Mouse (Mus musculus) c-Kit-positive CD71-negative TER-119-negative erythroid progenitor cells, embryonic 14.5 days (primary cell): ENCODE data around the gene Tapbp.
"Not testable (repeated sequence)": the region's sequence is repeated elsewhere in the genome, so short reads cannot be mapped to it uniquely, and the experiment has no call there.

Experiments
- DNase-seq: peaks from one replicate; pipeline ENCODE4 v3.0.0-alpha.2; 2013; ENCODE audit warnings: low read depth

Gene Tapbp

GRCm38 (mm10) chr17:33948090-33948904 lies 32.6 kb downstream of the Tapbp start:
- no peak for DNase-seq

- no peak for DNase-seq
These were observed 33.3 kb downstream of the Tapbp start for GRCm38 (mm10) chr17:33948905-33949537.

- no peak for DNase-seq
These were observed 34.5 kb downstream of the Tapbp start for GRCm38 (mm10) chr17:33950131-33950625.

GRCm38 (mm10) chr17:33951021-33951946 lies 35.6 kb downstream of the Tapbp start, which contains the start of gene B3galt4:
Gene B3galt4, minus strand, starts transcription at chr17:33951488.
- DNase-seq = peak; percentile 84

GRCm38 (mm10) chr17:33952015-33952414 lies 36.3 kb downstream of the Tapbp start:
- DNase-seq = not testable (repeated sequence)

DNA sequence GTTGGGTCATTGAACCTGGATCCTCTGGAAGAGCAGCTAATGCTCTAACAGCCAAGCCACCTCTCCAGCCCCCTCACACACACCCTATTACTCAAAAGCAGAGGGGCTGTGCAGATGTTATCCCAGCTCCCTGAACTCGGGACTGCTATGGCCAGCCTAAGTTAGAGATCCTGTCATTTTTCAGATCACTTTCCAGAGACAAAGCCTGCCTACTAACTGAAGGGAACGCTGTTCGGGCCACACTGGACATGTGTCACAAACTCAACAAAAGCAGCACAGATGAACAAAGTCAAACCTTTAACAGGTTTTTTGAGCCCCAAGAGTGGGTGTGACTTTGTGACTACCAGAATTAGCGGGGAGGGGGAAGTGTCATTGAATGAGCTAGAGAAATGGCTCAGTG lies 37.2 kb downstream of the Tapbp start:
- no peak for DNase-seq

GRCm38 (mm10) chr17:33953310-33953709 lies 37.6 kb downstream of the Tapbp start:
- DNase-seq = no peak

- no peak for DNase-seq
These were observed 38.4 kb downstream of the Tapbp start for GRCm38 (mm10) chr17:33953961-33954565.

- DNase-seq = no peak
These were observed 39.2 kb downstream of the Tapbp start for GRCm38 (mm10) chr17:33954646-33955554.

DNA sequence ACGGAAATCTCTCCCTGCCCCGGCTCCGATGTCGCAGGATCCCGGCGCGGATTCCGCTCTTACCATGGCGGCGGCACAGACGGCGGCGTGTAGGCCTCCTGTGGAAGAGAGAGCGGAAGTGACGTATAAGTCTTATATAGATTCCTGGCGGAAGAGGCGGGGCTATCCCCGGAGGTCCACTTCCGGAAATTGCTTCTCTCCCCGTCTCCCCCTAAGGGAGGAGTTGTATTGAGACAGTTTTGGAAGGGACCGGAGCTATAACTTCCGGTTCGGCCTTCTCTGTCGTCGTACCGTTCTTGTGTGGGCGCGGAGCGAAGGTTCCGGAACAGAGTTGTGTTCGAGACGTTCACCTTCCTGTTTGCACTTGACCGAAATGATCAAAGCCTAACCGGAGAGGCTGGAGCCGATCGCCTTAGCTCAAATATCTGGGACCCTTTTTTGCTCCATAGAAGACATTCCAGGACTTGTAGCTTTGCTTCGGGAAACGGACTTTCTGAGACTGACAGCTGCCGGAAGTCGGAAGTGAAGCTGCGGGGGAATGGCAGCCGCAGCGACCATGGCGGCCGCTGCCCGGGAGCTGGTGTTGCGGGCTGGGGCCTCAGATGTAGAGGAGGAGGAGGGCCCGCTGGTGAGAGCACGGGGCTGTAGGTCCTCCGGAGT lies 40.0 kb downstream of the Tapbp start, which contains the start of the genes Vps52 and Rps18:
TSS of gene Vps52 (plus strand) at position 258 of the 660 bp plus-strand sequence.
TSS of gene Rps18 (minus strand) at position 447 of the 660 bp plus-strand sequence.
- peak; percentile 88 for DNase-seq

GRCm38 (mm10) chr17:33956336-33956735 lies 40.6 kb downstream of the Tapbp start:
- no peak for DNase-seq

DNA sequence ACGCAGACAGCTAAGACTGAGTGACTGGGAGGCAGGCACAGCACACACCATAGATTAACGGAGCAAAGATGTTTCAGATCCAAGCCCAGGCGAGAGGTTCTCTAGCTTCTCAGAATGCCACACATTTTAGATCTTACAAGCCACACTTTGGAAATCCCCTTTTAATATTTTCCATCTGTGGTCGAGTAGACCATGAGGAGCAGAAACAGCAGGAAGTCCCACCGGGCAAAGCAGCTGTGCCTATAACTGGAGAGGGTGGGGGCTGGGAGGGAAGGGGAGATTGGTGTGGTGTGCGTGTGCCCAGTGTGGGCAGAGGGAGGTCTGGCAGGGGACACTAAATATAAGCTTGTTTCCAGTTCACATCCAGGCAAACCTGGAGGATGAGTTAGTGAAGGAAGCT lies 41.8 kb downstream of the Tapbp start:
- DNase-seq = no peak

DNA sequence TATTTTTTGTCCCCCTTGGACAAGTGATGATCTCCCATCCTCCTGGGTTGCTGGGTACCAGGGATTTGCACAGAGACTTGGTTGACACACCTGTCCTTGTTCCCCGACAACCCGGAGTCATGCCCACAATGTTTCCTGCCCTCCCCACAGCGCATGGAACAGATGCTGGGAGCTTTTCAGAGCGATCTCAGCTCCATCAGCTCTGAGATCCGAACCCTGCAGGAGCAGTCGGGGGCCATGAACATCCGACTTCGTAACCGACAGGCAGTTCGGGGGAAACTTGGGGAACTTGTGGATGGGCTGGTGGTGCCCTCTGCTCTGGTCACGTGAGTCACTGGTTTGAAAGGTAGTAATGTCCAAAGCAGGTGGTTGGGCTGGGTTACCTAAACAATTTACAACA lies 42.8 kb downstream of the Tapbp start:
- no peak for DNase-seq

DNA sequence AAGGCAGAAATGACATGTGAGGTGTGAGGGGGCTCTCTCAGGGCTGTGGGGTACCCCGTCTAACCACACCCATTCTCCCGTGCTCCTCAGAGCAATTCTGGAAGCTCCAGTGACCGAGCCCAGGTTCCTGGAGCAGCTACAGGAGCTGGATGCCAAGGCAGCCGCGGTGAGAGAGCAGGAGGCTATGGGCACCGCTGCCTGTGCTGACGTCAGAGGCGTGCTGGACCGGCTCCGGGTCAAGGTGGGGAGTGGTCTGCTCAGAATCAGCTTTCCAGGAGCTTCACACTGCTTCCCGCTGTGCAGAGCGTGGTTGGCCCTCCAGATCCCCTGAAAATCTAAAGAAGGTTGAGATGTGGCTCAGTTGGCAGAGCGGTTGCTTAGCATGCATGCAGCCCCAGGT lies 43.4 kb downstream of the Tapbp start:
- DNase-seq = no peak

DNA sequence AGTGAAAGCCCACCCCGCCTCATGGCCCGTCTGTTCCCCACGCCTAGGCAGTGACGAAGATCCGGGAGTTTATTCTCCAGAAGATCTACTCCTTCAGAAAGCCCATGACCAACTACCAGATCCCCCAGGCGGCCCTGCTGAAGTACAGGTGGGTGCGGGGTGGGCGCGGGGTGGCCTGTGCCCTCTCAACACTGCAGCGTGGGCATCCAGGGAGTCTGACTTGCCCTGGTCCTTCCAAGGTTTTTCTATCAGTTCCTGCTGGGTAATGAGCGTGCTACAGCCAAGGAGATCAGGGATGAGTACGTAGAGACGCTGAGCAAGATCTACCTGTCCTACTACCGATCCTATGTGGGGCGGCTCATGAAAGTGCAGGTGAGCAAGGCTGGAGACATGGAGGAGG lies 44.2 kb downstream of the Tapbp start:
- DNase-seq = no peak

- DNase-seq = no peak
These were observed 47.2 kb downstream of the Tapbp start for GRCm38 (mm10) chr17:33962876-33963275.

GRCm38 (mm10) chr17:33965082-33965845 lies 49.6 kb downstream of the Tapbp start:
- no peak for DNase-seq

GRCm38 (mm10) chr17:33965846-33966550 lies 50.3 kb downstream of the Tapbp start:
- no peak for DNase-seq
